Mouse (Mus musculus): Measurements from ENCODE around the gene Ppil2. TPM values are rescaled to one million over a fixed set of nuclear protein-coding genes. Genes with fewer than 3 reads are reported as not detected.

The Ppil2 gene
- total RNA-seq, 2 experiments from 2014 or later = 37.7 to 41.9 TPM

DNA sequence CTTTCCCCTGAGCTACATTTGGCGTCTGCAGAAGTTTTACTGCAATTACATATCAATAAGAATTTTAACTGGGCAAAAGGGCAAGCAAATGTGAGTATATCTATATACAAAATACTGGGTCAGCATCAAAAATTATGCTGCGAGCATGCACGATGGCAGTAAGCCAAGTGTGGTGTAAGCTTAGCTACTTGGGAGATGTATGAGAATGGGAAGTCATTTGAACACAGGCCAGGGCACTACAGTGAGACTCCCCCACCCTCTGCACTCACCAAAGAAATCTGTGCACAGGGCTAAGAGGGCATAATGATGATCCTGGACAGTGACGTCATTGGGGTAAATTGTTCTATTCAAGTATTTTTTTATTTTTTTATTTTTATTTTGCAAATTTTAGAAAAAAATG is 6.5 kb downstream of the Ppil2 start:
- no peak for ATAC-seq (replicated peaks; ENCODE audit: low FRiP score, poor library complexity, severe bottlenecking)

DNA sequence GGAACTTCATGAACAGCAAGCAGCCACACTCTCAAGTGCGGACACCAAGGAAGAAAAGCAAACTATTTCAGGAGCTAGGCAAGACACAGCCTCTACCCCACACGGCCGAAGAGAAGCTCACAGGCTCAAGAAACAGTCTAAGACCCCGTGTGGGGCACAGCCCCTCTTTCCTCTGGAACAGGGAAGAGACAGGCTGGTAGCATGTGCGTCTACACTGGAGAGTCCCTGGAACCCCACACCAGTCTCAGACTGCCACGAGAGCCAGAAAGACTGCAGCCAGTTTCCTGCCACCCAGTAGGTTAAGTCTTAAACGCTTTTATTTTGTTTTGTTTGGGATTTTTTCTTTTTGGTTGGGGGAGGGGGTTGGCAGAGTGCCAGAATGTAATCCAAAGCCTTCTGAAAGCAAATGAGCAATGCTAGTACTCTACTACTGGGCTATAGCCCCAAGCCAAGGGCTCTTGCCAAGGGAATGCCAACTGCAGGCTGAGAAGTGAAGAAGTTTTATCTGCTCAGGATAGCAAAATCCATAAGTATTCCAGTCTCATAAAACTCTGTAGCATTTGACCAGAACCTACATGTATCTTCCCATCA is 8.3 kb downstream of the Ppil2 start:
- no peak for ATAC-seq (replicated peaks; ENCODE audit: low FRiP score, poor library complexity, severe bottlenecking)

DNA sequence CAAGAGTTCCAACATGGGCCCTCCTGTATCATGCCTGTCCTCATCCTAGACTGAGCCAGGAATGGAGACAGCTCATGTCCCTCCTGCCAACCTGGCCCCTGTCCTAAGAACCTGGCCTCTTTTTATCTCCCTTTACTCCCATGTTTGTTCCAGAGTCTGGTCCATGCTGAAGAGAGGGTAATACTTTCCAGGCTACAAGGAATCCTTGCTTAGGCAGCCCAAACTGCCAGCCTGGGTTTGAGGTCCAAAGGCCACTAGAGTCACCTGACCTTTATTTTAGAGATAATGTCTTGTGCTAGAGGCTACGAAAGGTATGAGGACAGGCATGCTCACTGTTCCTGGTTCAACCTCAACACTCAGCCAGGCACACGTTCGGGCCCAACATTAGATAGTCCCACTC is 14.1 kb downstream of the Ppil2 start:
- ATAC-seq (replicated peaks; ENCODE audit: low FRiP score, poor library complexity, severe bottlenecking) = no peak

DNA sequence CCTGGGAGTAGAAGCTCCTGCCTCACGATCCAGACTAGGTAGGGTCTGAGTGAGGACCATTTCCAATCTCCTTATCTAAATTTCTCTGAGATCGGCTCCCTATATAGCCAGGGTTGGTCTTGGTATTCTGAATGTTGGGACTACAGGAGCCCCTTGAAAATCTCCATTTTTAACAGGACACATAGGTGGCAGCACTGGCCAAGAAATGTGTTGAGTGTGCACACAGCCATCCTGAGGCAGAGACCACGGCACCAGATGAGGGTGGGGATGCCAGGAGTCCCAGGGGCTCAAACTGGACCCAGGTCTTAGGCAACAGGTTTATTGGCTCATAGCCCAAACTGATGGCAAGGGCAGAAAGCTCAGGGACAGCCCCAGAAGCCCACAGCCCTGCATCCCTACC is 22.7 kb downstream of the Ppil2 start:
- ATAC-seq (replicated peaks; ENCODE audit: low FRiP score, poor library complexity, severe bottlenecking) = no peak

DNA sequence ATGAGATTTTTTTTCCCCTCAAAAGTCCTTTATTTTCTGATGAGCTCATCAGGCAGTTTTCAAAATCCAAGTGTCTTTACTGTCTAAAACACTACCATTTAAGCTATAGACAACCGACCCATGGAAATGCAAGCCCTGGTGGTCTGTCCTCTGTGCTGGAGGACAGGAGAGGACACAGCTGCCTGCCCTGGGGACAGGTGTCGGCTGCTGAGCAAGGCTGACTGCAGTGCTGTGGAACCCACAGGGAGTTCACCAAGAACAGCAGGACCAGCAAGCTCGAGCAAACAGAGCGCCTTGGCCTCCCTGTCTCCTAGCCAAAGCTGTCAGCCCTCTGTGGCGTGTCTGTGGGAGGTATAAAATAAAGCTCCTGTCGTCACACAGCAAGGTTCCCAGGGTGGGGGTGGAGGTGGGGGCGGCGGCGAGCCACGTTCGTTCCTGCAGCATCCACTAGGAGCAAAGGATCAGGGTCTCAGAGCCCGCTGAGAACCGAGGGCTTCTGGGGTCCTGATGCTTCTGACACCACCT is 24.3 kb downstream of the Ppil2 start:
- ATAC-seq (replicated peaks; ENCODE audit: low FRiP score, poor library complexity, severe bottlenecking) = no peak

DNA sequence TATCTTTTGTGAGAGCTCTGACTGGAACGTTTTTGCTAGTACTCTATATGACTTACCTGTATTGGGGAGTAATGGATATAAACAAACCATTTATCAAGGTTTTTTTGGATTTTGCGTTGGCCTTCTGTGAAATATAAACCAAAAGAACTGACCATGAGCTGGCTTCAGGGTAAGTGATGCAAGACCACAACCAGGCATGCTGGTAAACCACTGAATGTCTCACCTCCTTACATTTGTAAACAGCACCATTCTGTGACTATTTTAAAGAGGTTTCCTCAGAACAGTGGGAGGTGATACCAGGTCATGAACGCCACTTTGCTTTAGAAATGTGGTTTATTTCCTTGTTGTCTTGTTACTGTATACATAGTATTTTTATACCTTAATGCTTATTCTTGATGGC is 24.8 kb downstream of the Ppil2 start:
- ATAC-seq (replicated peaks; ENCODE audit: low FRiP score, poor library complexity, severe bottlenecking) = no peak

DNA sequence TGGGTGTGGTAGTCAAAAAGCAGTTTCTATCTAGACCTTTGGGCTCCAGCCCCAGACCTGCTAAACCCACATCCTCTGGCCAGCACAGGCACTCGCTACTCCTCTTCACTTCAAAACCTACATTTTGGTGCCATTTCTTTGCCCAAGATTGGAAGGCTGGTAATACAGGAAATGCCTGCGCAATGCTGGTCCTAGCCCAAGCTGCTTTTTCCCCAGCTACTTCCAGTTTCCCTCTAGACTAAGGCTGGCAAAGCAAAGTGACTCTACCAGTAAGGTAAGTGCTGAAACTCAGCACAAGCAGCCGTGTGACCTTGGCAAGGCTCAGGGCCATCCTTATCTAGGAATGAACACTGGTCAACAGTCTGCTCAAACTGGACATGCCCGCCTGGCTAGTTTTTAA is 25.4 kb downstream of the Ppil2 start:
- no peak for ATAC-seq (replicated peaks; ENCODE audit: low FRiP score, poor library complexity, severe bottlenecking)

DNA sequence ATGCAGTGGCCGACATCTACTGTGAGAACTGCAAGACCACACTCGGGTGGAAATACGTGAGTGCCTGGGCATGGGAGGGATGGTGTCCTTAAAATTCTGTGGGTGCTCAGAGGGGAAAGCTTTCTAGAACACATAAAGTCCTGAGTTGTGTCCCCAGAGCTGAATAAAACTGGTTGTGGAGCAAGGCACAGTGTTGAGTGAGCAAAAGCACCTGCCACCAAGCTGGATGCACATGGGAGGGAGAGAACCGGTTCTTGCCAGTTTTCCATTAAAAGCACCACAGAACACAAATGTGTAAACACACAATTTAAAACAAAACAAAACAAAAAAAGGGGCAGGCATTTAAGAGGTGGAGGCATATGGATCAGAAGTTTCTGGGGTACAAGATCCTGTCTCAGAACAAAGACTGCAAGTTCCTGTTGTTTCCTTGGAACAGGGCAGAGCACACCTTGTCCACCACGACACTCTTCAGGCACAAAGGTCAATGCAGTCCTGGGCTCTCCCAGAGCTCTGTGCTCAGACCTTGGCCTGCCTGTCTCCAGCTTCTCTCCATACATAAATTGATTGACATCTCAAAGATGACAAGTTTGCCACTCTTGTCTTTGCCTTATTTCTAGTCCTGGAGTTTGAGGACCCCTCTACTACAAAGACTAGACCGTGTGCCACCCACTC is 28.8 kb downstream of the Ppil2 start:
- ATAC-seq (replicated peaks; ENCODE audit: low FRiP score, poor library complexity, severe bottlenecking) = no peak

DNA sequence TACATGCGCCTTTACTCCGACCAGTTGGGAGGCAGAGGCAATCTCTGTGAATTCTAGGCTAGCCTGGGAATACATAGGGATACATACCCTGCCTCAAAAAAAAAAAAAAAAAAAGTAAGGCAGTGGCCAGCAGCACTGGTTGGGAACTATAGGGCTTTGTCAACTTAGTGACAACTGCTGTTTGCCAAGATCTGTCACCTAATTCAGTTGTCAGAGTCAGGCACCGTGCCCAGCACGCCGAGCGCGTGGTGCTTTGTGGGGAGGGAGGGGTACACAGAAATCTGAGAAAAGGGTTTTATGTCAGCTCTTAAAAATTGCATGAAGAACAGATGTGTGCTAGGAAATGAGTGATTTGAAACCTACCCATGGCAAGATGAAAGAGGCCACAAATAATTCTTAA is 33.0 kb downstream of the Ppil2 start:
- no peak for ATAC-seq (replicated peaks; ENCODE audit: low FRiP score, poor library complexity, severe bottlenecking)

DNA sequence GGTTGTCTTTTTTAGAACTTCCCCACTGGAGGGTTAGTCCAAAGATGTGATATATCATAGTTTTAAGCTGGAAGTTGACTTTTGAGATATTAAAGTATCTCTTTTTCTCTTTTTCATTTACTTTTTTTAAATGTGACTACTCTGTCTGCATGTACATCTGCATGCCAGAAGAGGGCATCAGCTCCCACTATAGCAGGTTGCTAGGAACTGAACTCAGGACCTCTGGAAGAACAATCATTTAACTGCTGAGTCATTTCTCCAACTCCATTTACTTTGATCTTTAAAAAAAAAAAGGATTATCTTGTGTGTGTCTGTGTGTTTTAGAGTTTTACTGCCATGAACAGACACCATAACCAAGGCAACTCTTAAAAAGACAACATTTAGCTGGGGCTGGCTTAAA is 34.2 kb downstream of the Ppil2 start:
- no peak for ATAC-seq (replicated peaks; ENCODE audit: low FRiP score, poor library complexity, severe bottlenecking)

DNA sequence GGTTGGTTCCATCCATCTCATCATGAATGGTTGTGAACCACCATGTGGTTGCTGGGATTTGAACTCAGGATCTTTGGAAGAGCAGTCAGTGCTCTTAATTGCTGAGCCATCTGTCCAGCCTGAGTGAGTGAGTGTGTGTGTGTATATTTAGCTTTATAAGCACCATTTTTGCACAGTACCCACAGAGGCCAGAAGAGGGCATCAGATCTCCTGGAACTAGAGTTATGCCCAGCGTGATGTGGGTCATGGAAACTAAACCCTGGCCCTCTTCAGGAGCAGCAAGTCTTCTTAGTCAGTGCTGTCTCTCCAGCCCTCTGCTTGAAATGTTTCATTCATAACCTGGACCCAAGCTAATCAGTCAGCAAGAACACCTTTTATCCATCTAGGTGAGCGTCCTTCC is 34.8 kb downstream of the Ppil2 start:
- no peak for ATAC-seq (replicated peaks; ENCODE audit: low FRiP score, poor library complexity, severe bottlenecking)

DNA sequence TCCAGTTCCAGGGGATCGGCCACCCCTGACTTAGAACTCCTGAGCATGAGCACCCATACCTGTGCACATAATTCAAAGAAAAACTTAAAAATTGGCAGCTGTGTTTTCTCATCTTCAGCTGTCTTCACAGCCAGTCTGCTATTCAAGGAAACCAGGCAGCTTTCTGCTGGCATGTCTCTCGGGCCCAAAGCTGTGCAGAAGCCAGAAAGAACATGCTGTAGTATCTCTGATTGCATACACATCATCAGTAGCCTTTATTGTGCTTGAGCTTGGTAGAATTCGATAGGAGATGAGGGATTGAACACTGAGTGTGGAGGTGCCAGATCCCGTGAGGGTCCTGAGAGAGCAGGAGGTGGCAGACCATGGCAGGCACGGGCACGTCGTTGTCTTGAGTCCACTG is 38.1 kb downstream of the Ppil2 start:
- ATAC-seq (replicated peaks; ENCODE audit: low FRiP score, poor library complexity, severe bottlenecking) = no peak

DNA sequence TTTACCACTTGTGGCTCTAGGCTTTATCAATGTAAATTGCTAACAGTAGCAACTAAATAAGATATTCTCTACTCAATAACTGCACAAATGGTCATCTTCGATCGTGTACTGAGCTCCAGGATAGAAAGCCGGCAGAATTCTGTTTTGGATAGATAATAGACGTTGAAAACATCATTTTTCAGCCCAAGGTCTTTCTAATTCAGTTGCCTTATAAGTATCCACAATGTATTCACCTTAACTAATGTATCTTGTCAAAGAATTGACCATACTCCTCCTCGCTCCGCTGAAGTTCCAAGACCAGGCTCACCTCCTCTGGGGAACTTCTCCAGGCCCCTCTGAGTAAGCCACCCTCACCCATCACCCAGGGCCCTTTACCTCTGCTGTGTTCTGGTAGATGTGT is 40.3 kb downstream of the Ppil2 start:
- no peak for ATAC-seq (replicated peaks; ENCODE audit: low FRiP score, poor library complexity, severe bottlenecking)

DNA sequence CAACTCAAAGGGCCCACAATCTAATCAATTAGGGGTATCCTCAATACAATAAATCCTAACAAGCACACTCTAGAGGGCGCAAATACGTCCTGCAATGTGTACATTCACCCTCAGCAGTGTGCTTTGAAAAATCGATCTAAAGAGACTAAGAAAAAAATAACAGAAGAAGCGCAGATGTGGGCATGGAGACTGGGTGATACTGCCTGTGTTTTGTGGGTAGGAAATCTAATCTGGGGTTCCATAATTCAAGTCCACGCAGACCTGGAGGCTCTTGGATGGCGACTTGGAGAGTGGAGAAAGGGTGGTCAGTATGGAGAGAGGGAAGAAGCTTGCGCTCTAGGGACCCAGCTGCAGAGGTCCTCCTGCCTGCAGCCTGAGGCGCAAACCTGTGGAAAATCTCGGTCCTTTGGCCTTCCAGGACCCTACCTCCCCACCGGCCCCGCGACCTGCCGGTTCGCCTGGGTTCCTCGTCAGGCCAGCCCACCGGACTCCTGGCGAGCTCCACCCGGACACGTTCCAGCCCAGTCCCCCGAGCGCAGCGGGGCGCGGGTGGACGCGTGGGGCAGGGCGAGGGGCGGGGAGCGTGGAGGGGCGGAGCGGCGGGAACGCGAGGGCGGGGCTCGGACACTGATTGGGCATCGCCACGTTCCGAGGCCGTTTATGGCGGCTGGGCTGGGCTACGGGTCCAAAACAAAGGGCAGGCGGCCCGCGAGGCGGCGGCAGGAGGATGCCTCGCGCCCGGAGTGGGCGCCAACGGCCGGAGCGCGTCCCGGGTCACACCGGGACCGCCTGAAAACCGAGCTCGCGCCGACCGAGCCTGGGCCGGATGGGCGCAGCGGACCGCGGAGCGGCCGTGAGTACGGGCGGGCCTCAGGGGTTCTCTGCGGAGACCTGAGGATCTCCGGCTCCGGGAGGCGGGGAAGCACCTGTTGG is 41.3 kb downstream of the Ppil2 start, which contains the start of gene Ypel1:
Gene Ypel1 (plus strand): TSS at position 186 of the 933 bp plus-strand sequence.
- peak; percentile 71 for ATAC-seq (replicated peaks; ENCODE audit: low FRiP score, poor library complexity, severe bottlenecking)

DNA sequence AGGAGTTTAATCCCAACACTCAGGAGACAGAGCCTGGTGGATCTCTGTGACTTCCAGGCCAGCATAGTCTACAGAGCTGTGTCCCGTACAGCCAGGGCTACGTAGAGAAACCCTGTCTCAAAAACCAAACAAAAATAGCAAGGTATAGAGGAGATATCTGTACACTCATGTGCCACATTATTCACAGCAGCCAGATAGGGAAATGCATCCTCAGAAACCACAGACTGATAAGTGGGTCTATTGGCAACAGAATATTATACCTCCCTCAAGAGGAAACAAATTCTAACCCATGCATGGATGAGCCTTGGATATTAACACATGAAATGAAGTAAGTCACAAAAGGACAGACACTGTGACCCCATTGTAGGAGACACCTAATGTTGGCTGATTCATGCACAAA is 43.5 kb downstream of the Ppil2 start:
- ATAC-seq (replicated peaks; ENCODE audit: low FRiP score, poor library complexity, severe bottlenecking) = no peak

DNA sequence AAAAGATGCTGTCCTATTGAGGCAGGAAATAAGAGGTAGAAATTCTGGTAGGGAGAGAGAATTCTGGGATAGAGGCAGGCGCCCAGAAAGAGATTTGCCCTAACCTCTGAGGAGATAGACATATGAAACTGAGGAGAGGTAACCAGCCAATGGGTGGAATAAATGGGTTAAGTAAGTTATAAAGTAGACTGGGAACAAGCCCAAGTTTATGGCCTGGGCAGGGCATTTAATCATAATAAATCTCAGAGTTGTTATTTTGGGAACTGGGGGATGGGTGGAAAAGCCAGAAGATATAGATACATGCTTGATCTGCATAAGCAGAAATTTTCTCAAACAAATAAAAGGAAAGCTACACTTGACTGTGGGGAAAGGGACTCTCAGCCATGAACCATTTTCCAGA is 48.7 kb downstream of the Ppil2 start:
- ATAC-seq (replicated peaks; ENCODE audit: low FRiP score, poor library complexity, severe bottlenecking) = no peak

DNA sequence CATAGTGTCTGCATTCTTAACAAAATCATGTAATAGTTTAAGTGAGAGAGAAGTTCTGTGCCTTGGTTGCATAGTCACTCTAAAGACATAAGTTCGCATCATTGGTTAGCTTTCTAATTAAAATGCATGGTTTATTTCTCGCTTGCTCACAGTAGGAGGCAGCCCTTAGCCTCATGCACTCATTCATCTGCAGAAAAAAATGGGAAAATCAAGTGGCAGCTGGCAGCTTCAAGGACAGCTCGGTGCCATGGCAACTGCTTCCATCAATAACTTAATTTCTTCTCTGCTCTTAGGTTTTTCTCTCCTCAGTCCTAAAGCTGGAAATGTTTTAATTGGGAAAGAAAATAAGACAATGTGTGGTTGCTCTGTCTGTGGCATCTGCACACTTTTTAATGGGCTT is 55.5 kb downstream of the Ppil2 start:
- ATAC-seq (replicated peaks; ENCODE audit: low FRiP score, poor library complexity, severe bottlenecking) = no peak

DNA sequence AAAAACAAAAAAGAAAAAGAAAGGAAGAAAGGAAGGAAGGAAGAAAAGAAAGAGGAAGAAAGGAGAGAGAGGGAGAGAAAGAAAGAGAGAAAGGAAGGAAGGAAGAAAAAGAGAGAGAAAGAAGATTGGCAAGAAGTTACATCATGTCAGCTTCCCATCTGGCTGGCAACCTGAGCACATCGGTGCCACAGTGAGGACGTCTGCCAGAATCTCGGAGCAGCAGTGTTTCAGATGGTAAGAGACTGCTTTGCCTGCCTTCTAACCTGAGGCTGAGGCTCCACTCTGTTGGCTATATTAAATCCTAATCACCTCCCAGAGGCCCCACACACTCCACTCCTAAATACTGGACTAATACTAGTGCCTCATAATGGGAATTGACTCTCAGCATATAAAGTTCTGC is 57.2 kb downstream of the Ppil2 start:
- no peak for ATAC-seq (replicated peaks; ENCODE audit: low FRiP score, poor library complexity, severe bottlenecking)

DNA sequence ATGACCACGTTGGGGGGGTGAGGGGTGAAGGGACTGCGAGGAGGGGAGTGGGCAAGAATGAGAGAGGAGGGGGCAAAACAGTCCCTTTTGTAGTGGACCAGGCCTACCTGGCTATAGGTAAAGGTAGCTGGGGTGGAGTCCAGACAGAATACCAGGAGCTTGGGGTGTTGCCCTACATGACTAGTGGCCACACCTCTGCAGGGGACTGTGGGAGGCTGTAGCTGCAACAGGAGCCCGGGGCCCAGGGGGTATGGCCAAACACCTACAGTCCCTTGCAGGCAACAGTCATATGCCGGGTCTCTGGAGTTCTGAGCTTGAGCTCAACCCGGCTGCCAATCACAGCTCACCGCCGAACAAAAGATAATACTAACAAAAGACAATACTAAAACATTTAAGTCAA is 59.0 kb downstream of the Ppil2 start:
- ATAC-seq (replicated peaks; ENCODE audit: low FRiP score, poor library complexity, severe bottlenecking) = no peak

DNA sequence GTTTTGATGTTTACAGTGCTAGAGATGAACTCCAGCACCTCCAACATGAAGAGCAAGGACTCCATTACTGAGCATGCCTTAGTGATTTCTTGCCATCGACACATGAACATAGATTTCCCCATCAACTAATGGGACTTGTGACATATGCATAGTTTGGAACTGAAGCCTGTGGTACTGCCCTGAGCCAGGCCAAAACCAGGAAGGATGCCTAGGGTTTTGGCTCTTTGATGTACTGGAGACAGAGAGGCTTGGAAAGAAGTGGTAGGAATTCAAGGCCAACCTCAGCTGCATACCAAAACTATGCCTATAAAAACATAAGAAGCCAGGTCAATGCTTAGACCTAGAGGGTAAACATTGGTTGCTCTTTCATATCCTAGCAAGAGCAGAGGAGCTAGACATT is 61.2 kb downstream of the Ppil2 start:
- no peak for ATAC-seq (replicated peaks; ENCODE audit: low FRiP score, poor library complexity, severe bottlenecking)

DNA sequence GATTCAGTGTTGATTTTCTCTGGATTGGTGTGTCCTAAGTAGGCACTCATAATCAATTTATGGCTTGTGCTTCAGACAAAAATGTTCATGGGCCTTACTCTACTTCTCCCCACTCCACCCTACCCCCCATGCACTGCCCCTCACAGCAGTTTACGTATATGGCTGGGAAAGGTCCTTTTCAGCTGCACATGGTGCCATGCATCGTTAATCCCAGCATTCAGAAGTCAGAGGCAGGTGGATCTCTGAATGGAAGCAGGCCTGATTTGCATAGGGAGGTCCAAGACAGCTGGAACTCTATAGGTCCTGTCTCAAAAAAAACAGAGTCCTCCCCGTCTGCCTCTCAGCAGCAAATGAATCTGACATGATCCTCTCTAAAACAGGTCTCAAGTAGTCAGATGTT is 65.8 kb downstream of the Ppil2 start:
- no peak for ATAC-seq (replicated peaks; ENCODE audit: low FRiP score, poor library complexity, severe bottlenecking)

Data from erythroid progenitor cell, adult 5-6 weeks (primary cell).